In the genomic region with DNA sequence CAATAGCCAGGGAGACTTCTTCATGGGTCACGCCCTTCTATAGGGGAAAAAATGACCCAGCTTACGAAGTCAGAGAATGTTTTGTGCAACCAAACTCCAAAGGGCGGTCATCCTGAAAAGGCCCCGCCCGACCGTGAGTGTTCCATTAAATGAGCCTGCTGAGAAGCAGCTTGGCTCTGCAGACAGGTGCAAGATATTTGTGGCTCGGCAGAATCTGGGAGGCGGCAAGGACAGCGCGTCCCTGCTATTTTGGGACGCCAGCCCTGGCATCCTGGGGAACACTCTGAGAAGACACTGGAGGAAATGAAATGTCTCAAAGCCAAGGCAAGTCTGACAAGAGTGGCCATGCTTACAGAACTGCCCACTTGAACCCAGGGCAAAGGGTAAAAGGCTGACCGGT, we compare ENCODE assay signal across 14 mouse cellular contexts. TPM values are rescaled to one million over a fixed set of nuclear protein-coding genes. Genes with fewer than 3 reads are reported as not detected.
DNase-seq lines count a peak whose midpoint lies in the region; ATAC-seq and TF ChIP-seq lines count a peak whose summit lies in the region.
"Had no signal": no experiment of that assay in that cellular context is flagged by ENCODE, and none has a peak within 500 bp of the region (broad histone marks: within the 10 kb centered on the region; RNA-seq: fewer than 3 reads in every experiment).

No protein-coding gene starts in this region.

- no peaks in the 10 kb centered on the region for H3K27me3 ChIP-seq in heart, postnatal 0 days (ENCODE audit: control insufficient read depth, insufficient read depth, low read length)
- no peaks in the 10 kb centered on the region for H3K27me3 ChIP-seq in midbrain, postnatal 0 days (ENCODE audit: insufficient read depth, low read length)

- TF ChIP-seq CTCF in gastrocnemius, adult 2 months (IDR thresholded peaks at IDR 0.05), result no peak
- TF ChIP-seq CTCF in heart, postnatal 0 days (IDR thresholded peaks at IDR 0.05; ENCODE audit: low read depth), result no peak
- TF ChIP-seq CTCF in lung, adult 2 months (IDR thresholded peaks at IDR 0.05; ENCODE audit: insufficient read depth, low read length), result no peak
- TF ChIP-seq CTCF in midbrain, postnatal 0 days (IDR thresholded peaks at IDR 0.05), result no peak

- no peak for TF ChIP-seq POLR2A in lung, adult 2 months (IDR thresholded peaks at IDR 0.05; ENCODE audit: borderline replicate concordance, extremely low read depth, low read depth, low read length)

- H3K9me3 ChIP-seq in heart, postnatal 0 days (replicated peaks; ENCODE audit: control insufficient read depth, low read length), result no peaks in the 10 kb centered on the region
- H3K9me3 ChIP-seq in midbrain, postnatal 0 days (ENCODE audit: low read length), result no peaks in the 10 kb centered on the region

- ATAC-seq in heart, postnatal 0 days (ENCODE audit: insufficient read depth, low read depth), result peak; percentile 88
- no peak for ATAC-seq in midbrain, postnatal 0 days (ENCODE audit: low FRiP score)
- ATAC-seq: forebrain, embryonic 14.5 days; intestine, postnatal 0 days had no signal

- peak; percentile 72 for TF ChIP-seq EP300 in heart, postnatal 0 days (IDR thresholded peaks at IDR 0.05; ENCODE audit: low read depth)

- peak; percentile 88 for DNase-seq in gastrocnemius, adult 18-20 months (ENCODE audit: low spot score)
- no peak for DNase-seq in gastrocnemius, postnatal 4 days (ENCODE audit: low spot score in 2 of 2)
- DNase-seq in gastrocnemius, adult 2 months, result peak; percentile 92
- peak; percentile 63 for DNase-seq in heart, postnatal 0 days (ENCODE audit: low spot score)
- DNase-seq in right cerebral cortex, postnatal 10 days (ENCODE audit: low spot score in 2 of 2), result peak; percentile 36 to 51
- DNase-seq in lung, adult 2 months, result no peak
- no peak for DNase-seq in urinary bladder, adult 18-20 months (ENCODE audit: low spot score in 2 of 2)
- DNase-seq in midbrain, postnatal 0 days (ENCODE audit: low spot score), result no peak

- H3K36me3 ChIP-seq in heart, postnatal 0 days (replicated peaks; ENCODE audit: control insufficient read depth, insufficient read depth, low read length), result peaks cover 73% of the 10 kb centered on the region
- H3K36me3 ChIP-seq in midbrain, postnatal 0 days (ENCODE audit: insufficient read depth, low read length), result peaks cover 54% of the 10 kb centered on the region

- WGBS in heart, postnatal 0 days, result 54% methylated on average over 12 of the region's 12 CpGs
- WGBS in lung, adult 2 months, result 91% methylated on average over 12 of the region's 12 CpGs
- 87% methylated on average over 12 of the region's 12 CpGs for WGBS in midbrain, postnatal 0 days

- H3K4me2 ChIP-seq in heart, postnatal 0 days (ENCODE audit: low read depth, low read length), result no peak overlapping the region
- no peak overlapping the region for H3K4me2 ChIP-seq in midbrain, postnatal 0 days (ENCODE audit: low read depth, low read length, poor library complexity, severe bottlenecking)
- H3K4me2 ChIP-seq: liver, embryonic 11.5 days; midbrain, embryonic 11.5 days had no signal

- H3K9ac ChIP-seq in heart, postnatal 0 days (replicated peaks; ENCODE audit: low read depth, low read length), result no peak overlapping the region
- H3K9ac ChIP-seq in midbrain, postnatal 0 days (replicated peaks; ENCODE audit: low read length, poor library complexity, severe bottlenecking), result no peak overlapping the region

- H3K4me1 ChIP-seq in heart, postnatal 0 days (ENCODE audit: control insufficient read depth, insufficient read depth), result no peaks in the 10 kb centered on the region
- no peaks in the 10 kb centered on the region for H3K4me1 ChIP-seq in lung, adult 2 months (ENCODE audit: control insufficient read depth, insufficient read depth, low read length)
- H3K4me1 ChIP-seq in midbrain, postnatal 0 days (ENCODE audit: insufficient read depth, low read length), result no peaks in the 10 kb centered on the region

- H3K27ac ChIP-seq in gastrocnemius, adult 2 months, result peak overlapping the region; percentile 94
- peak overlapping the region; percentile 97 for H3K27ac ChIP-seq in heart, postnatal 0 days (ENCODE audit: low read depth)
- H3K27ac ChIP-seq in midbrain, postnatal 0 days (ENCODE audit: low read depth, low read length), result no peak overlapping the region

- peak overlapping the region; percentile 74 for H3K4me3 ChIP-seq in gastrocnemius, adult 2 months
- no peak overlapping the region for H3K4me3 ChIP-seq in heart, postnatal 0 days (ENCODE audit: low read depth, low read length)
- H3K4me3 ChIP-seq in lung, adult 2 months (replicated peaks; ENCODE audit: extremely low read depth, low read depth, low read length), result no peak overlapping the region
- H3K4me3 ChIP-seq in midbrain, postnatal 0 days (ENCODE audit: low read depth, low read length), result no peak overlapping the region

- intact Hi-C loops in gastrocnemius, adult 2 months (cut with DNase I), result no loop called here

RNA-seq across cellular contexts. Expression of gene AC141477.1, which starts 23.4 kb away (rescaled TPM):
- not detected for total RNA-seq in gastrocnemius, adult 18-20 months (2021)
- not detected for total RNA-seq in gastrocnemius, postnatal 4 days (2021)
- total RNA-seq in gastrocnemius, adult 2 months (2021), result not detected
- total RNA-seq in heart, postnatal 0 days (2014; rRNA removed; ENCODE audit: low replicate concordance), result not detected in 2 replicates
- 1.6 TPM in 1 of 2 replicates, not detected in the other for polyA plus RNA-seq in heart, postnatal 0 days (2015; fragmentation: Nextera tagmentation; extraction: Ambion mirVana)
- polyA plus RNA-seq in lung, adult 2 months (2012; rRNA removed), result not detected in 2 replicates
- total RNA-seq in midbrain, postnatal 0 days (2014; rRNA removed), result not detected in 2 replicates
- not detected in 2 replicates for polyA plus RNA-seq in midbrain, postnatal 0 days (2015; fragmentation: Nextera tagmentation; extraction: Ambion mirVana)
- polyA plus RNA-seq: C2C12; forebrain, embryonic 14.5 days; intestine, postnatal 0 days; liver, embryonic 11.5 days; midbrain, embryonic 11.5 days; spleen, adult 2 months had no signal

RNA-seq across cellular contexts. Expression of gene Pcnt, which starts 25.8 kb away (rescaled TPM):
- total RNA-seq in gastrocnemius, adult 18-20 months (2021), result 10 to 100 TPM; 59.1 to 63.4 TPM
- 10 to 100 TPM; 57.6 to 59.3 TPM for total RNA-seq in gastrocnemius, postnatal 4 days (2021)
- total RNA-seq in gastrocnemius, adult 2 months (2021), result 10 to 100 TPM; 68.0 to 78.4 TPM
- total RNA-seq in heart, postnatal 0 days (2014; rRNA removed; ENCODE audit: low replicate concordance), result 17.6 and 39.4 TPM in 2 replicates
- 9.0 and 9.5 TPM in 2 replicates for polyA plus RNA-seq in heart, postnatal 0 days (2015; fragmentation: Nextera tagmentation; extraction: Ambion mirVana)
- polyA plus RNA-seq in lung, adult 2 months (2012; rRNA removed), result 35.6 and 38.0 TPM in 2 replicates
- 12.8 and 14.5 TPM in 2 replicates for total RNA-seq in midbrain, postnatal 0 days (2014; rRNA removed)
- 3.4 and 3.9 TPM in 2 replicates for polyA plus RNA-seq in midbrain, postnatal 0 days (2015; fragmentation: Nextera tagmentation; extraction: Ambion mirVana)

RNA-seq across cellular contexts. Expression of gene 2610028H24Rik, which starts 32.1 kb away (rescaled TPM):
- total RNA-seq in gastrocnemius, adult 18-20 months (2021), result under 1 TPM in 1 of 2 experiments, not detected in 1; 0.23 TPM
- 1 to 10 TPM in 1 of 2 experiments, under 1 TPM in 1; 0.86 to 1.2 TPM for total RNA-seq in gastrocnemius, postnatal 4 days (2021)
- total RNA-seq in gastrocnemius, adult 2 months (2021), result under 1 TPM in 1 of 2 experiments, not detected in 1; 0.22 TPM
- total RNA-seq in heart, postnatal 0 days (2014; rRNA removed; ENCODE audit: low replicate concordance), result not detected in 2 replicates
- polyA plus RNA-seq in heart, postnatal 0 days (2015; fragmentation: Nextera tagmentation; extraction: Ambion mirVana), result 0.47 TPM in 1 of 2 replicates, not detected in the other
- 36.0 and 44.3 TPM in 2 replicates for polyA plus RNA-seq in lung, adult 2 months (2012; rRNA removed)
- total RNA-seq in midbrain, postnatal 0 days (2014; rRNA removed), result not detected in 2 replicates
- not detected in 2 replicates for polyA plus RNA-seq in midbrain, postnatal 0 days (2015; fragmentation: Nextera tagmentation; extraction: Ambion mirVana)
- polyA plus RNA-seq: C2C12; forebrain, embryonic 14.5 days; intestine, postnatal 0 days; liver, embryonic 11.5 days; midbrain, embryonic 11.5 days; spleen, adult 2 months had no signal

RNA-seq across cellular contexts. Expression of gene Mcm3ap, which starts 51.9 kb away (rescaled TPM):
- 10 to 100 TPM; 16.9 to 18.4 TPM for total RNA-seq in gastrocnemius, adult 18-20 months (2021)
- total RNA-seq in gastrocnemius, postnatal 4 days (2021), result 10 to 100 TPM; 38.0 to 42.9 TPM
- total RNA-seq in gastrocnemius, adult 2 months (2021), result 10 to 100 TPM; 18.0 to 23.8 TPM
- total RNA-seq in heart, postnatal 0 days (2014; rRNA removed; ENCODE audit: low replicate concordance), result 42.0 and 58.6 TPM in 2 replicates
- polyA plus RNA-seq in heart, postnatal 0 days (2015; fragmentation: Nextera tagmentation; extraction: Ambion mirVana), result 28.6 and 30.9 TPM in 2 replicates
- polyA plus RNA-seq in lung, adult 2 months (2012; rRNA removed), result 17.6 and 21.0 TPM in 2 replicates
- total RNA-seq in midbrain, postnatal 0 days (2014; rRNA removed), result 35.6 and 45.3 TPM in 2 replicates
- polyA plus RNA-seq in midbrain, postnatal 0 days (2015; fragmentation: Nextera tagmentation; extraction: Ambion mirVana), result 56.0 and 66.4 TPM in 2 replicates

RNA-seq across cellular contexts. Expression of gene Ybey, which starts 52.1 kb away (rescaled TPM):
- total RNA-seq in gastrocnemius, adult 18-20 months (2021), result 1 to 10 TPM; 3.8 to 3.9 TPM
- total RNA-seq in gastrocnemius, postnatal 4 days (2021), result 1 to 10 TPM; 4.2 to 5.0 TPM
- total RNA-seq in gastrocnemius, adult 2 months (2021), result 1 to 10 TPM; 3.7 to 5.0 TPM
- 3.0 and 6.3 TPM in 2 replicates for total RNA-seq in heart, postnatal 0 days (2014; rRNA removed; ENCODE audit: low replicate concordance)
- 4.5 TPM in 2 replicates for polyA plus RNA-seq in heart, postnatal 0 days (2015; fragmentation: Nextera tagmentation; extraction: Ambion mirVana)
- 2.0 and 2.5 TPM in 2 replicates for polyA plus RNA-seq in lung, adult 2 months (2012; rRNA removed)
- 5.8 and 7.3 TPM in 2 replicates for total RNA-seq in midbrain, postnatal 0 days (2014; rRNA removed)
- 4.1 and 4.5 TPM in 2 replicates for polyA plus RNA-seq in midbrain, postnatal 0 days (2015; fragmentation: Nextera tagmentation; extraction: Ambion mirVana)

Comparison
In these comparisons a context has a peak if more than half of its experiments do, and no peak if none do; other contexts are left out.
1. DNase-seq: peak in gastrocnemius, adult 18-20 months (single experiment), gastrocnemius, adult 2 months (single experiment), heart, postnatal 0 days (single experiment) and right cerebral cortex, postnatal 10 days (2 of 2); none in gastrocnemius, postnatal 4 days (0 of 2), lung, adult 2 months (single experiment), urinary bladder, adult 18-20 months (0 of 2) and midbrain, postnatal 0 days (single experiment).